Mouse (Mus musculus): ENCODE measurements around the gene Enoph1. TPM values are rescaled to one million over a fixed set of nuclear protein-coding genes. Genes with fewer than 3 reads are reported as not detected.

Gene Enoph1
- polyA plus RNA-seq, 1 experiment from 2014 or later, result 49.9 TPM

DNA sequence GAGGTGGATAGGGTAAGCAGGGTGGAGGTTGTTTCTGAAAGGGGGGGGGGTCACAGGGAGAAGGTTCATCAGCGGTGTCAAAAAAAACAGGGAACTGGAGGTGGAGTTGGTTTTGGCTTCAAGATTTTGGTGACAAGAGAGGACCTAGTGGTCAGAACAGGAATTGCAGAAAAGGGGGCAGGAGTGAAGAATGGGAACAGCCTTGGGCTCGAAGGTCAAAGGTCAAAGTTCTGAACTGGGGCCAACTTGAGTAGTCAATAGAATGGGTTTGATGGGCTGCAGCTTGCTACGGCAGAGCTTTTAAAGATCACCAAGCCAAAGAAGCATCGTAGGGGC lies 32.8 kb upstream of the Enoph1 start:
- Histone ChIP-seq H3K27me3 (ENCODE audit: control insufficient read depth, insufficient read depth, low read length) (no peaks in the 10 kb centered on the region), H3K4me3 (ENCODE audit: low read depth, low read length) (no peak overlapping the region), H3K4me1 (ENCODE audit: control insufficient read depth, insufficient read depth, low read length) (no peaks in the 10 kb centered on the region), H3K4me2 (ENCODE audit: low read depth, low read length) (no peak overlapping the region), H3K36me3 (ENCODE audit: control insufficient read depth, insufficient read depth, low read length) (no peaks in the 10 kb centered on the region), H3K9ac (replicated peaks; ENCODE audit: low read depth, low read length) (no peak overlapping the region), H3K9me3 (ENCODE audit: control insufficient read depth, low read length) (no peaks in the 10 kb centered on the region), H3K27ac (ENCODE audit: low read depth, low read length) (no peak overlapping the region)
- WGBS, result 75% methylated on average over 4 of the region's 4 CpGs
- no peak for ATAC-seq (ENCODE audit: low read depth)

DNA sequence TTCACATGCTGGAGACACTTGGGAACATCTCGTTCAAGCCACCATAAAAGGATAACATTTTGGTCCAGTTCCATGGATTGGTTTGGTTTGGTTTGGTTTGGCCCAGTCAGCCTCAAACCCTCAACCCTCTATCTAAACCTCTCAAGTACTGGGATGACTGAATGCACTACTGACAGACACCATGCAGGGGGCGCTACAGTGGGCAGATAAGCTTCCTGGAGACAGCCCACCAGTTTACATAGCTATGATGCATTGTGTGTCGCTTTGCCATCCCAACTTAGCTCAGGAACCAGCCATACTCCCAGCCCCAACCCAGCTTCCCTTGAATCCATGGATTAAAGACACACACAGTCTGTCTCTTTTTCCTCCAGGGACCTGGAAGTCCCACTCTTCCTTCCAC lies 31.3 kb upstream of the Enoph1 start:
- Histone ChIP-seq H3K27me3 (ENCODE audit: control insufficient read depth, insufficient read depth, low read length) (no peaks in the 10 kb centered on the region), H3K9me3 (ENCODE audit: control insufficient read depth, low read length) (no peaks in the 10 kb centered on the region), H3K27ac (ENCODE audit: low read depth, low read length) (no peak overlapping the region), H3K36me3 (ENCODE audit: control insufficient read depth, insufficient read depth, low read length) (no peaks in the 10 kb centered on the region), H3K4me2 (ENCODE audit: low read depth, low read length) (no peak overlapping the region), H3K4me3 (ENCODE audit: low read depth, low read length) (no peak overlapping the region), H3K4me1 (ENCODE audit: control insufficient read depth, insufficient read depth, low read length) (no peaks in the 10 kb centered on the region), H3K9ac (replicated peaks; ENCODE audit: low read depth, low read length) (no peak overlapping the region)
- no peak for ATAC-seq (ENCODE audit: low read depth)
- 69% methylated on average over 3 of the region's 3 CpGs for WGBS

DNA sequence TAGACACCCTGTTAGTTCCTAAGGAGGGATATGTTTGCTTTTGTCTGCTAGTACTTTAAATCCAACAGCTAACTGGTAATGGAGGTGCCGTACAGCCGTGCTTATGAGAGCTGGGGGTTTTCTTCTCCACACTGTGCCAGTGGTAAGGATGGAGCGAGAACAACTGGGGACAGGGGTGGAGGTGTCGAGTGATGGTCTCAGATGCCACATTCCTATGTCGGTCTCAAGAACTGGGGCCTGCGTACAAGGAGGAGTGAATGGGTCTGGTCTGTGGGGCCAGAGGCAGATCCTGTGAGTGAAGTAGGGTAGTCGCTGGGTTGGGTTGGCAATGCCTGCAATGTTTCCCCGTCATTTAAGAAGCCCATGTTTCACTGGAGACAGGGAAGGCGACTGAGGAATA lies 27.2 kb upstream of the Enoph1 start:
- WGBS, result 91% methylated on average over 9 of the region's 9 CpGs
- Histone ChIP-seq H3K27ac (ENCODE audit: low read depth, low read length) (no peak overlapping the region), H3K9me3 (ENCODE audit: control insufficient read depth, low read length) (no peaks in the 10 kb centered on the region), H3K4me3 (ENCODE audit: low read depth, low read length) (no peak overlapping the region), H3K9ac (replicated peaks; ENCODE audit: low read depth, low read length) (no peak overlapping the region), H3K27me3 (ENCODE audit: control insufficient read depth, insufficient read depth, low read length) (no peaks in the 10 kb centered on the region), H3K36me3 (ENCODE audit: control insufficient read depth, insufficient read depth, low read length) (no peaks in the 10 kb centered on the region), H3K4me1 (ENCODE audit: control insufficient read depth, insufficient read depth, low read length) (no peaks in the 10 kb centered on the region), H3K4me2 (ENCODE audit: low read depth, low read length) (no peak overlapping the region)
- ATAC-seq (ENCODE audit: low read depth), result no peak

GRCm38 (mm10) chr5:100020089-100020488 lies 19.7 kb upstream of the Enoph1 start:
- Histone ChIP-seq H3K27me3 (ENCODE audit: control insufficient read depth, insufficient read depth, low read length) (no peaks in the 10 kb centered on the region), H3K27ac (ENCODE audit: low read depth, low read length) (no peak overlapping the region), H3K4me3 (ENCODE audit: low read depth, low read length) (no peak overlapping the region), H3K36me3 (ENCODE audit: control insufficient read depth, insufficient read depth, low read length) (no peaks in the 10 kb centered on the region), H3K9me3 (ENCODE audit: control insufficient read depth, low read length) (no peaks in the 10 kb centered on the region), H3K9ac (replicated peaks; ENCODE audit: low read depth, low read length) (no peak overlapping the region), H3K4me1 (ENCODE audit: control insufficient read depth, insufficient read depth, low read length) (no peaks in the 10 kb centered on the region), H3K4me2 (ENCODE audit: low read depth, low read length) (no peak overlapping the region)
- no peak for ATAC-seq (ENCODE audit: low read depth)

DNA sequence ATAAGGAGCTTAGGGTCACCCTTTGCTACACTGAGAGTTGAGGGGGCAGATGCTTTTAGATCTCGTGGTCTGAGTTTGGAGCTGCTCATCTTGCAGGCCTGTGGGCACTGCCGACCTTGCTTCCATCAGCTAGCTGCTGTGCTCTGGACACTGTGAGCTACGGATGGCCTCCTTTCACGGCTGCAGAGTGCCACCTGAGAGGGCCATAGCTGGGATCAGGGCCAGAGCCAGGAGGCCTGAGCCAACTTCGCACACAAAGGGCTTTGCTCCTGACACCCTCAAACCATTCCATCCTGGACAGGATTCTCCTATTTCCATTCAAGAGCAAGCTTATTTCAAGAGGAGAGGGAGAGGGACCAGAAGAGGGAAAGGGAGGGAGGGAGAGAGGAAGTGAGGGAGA lies 15.4 kb upstream of the Enoph1 start:
- H3K9me3 ChIP-seq (ENCODE audit: control insufficient read depth, low read length), result no peaks in the 10 kb centered on the region
- no peak overlapping the region for H3K4me3 ChIP-seq (ENCODE audit: low read depth, low read length)
- no peaks in the 10 kb centered on the region for H3K27me3 ChIP-seq (ENCODE audit: control insufficient read depth, insufficient read depth, low read length)
- no peak for ATAC-seq (ENCODE audit: low read depth)
- H3K9ac ChIP-seq (replicated peaks; ENCODE audit: low read depth, low read length), result no peak overlapping the region
- no peak overlapping the region for H3K27ac ChIP-seq (ENCODE audit: low read depth, low read length)
- 80% methylated on average over 5 of the region's 5 CpGs for WGBS
- no peaks in the 10 kb centered on the region for H3K4me1 ChIP-seq (ENCODE audit: control insufficient read depth, insufficient read depth, low read length)
- no peaks in the 10 kb centered on the region for H3K36me3 ChIP-seq (ENCODE audit: control insufficient read depth, insufficient read depth, low read length)
- H3K4me2 ChIP-seq (ENCODE audit: low read depth, low read length), result no peak overlapping the region

- Histone ChIP-seq H3K9me3 (ENCODE audit: control insufficient read depth, low read length) (no peaks in the 10 kb centered on the region), H3K9ac (replicated peaks; ENCODE audit: low read depth, low read length) (no peak overlapping the region), H3K27me3 (ENCODE audit: control insufficient read depth, insufficient read depth, low read length) (no peaks in the 10 kb centered on the region), H3K4me3 (ENCODE audit: low read depth, low read length) (no peak overlapping the region), H3K27ac (ENCODE audit: low read depth, low read length) (no peak overlapping the region), H3K4me1 (ENCODE audit: control insufficient read depth, insufficient read depth, low read length) (no peaks in the 10 kb centered on the region; the same call in 1 of the 2 replicates), H3K36me3 (ENCODE audit: control insufficient read depth, insufficient read depth, low read length) (no peaks in the 10 kb centered on the region), H3K4me2 (ENCODE audit: low read depth, low read length) (no peak overlapping the region)
- no peak for ATAC-seq (ENCODE audit: low read depth)
- 81% methylated on average over 1 of the region's 1 CpGs for WGBS
These were observed 14.9 kb upstream of the Enoph1 start for GRCm38 (mm10) chr5:100024868-100025267.

DNA sequence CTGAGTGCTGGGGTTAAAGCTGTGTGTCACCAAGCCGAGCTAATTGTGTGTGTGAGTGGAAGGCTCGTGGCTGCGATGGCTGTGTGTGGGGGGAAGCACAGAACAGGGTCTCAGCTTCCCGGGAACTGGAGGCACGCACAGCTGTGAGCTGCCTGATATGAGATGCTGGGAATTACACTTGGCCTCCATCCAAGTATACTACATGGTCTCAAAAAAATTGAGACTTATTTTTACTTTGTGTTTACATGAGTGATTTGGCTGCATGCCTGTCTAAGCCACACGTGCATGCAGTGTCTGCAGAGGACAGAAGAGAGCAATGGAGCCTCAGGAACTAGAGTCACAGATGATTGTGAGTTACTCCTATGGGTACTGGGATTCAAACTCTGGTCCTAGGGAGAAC lies 9.7 kb upstream of the Enoph1 start:
- H3K27ac ChIP-seq (ENCODE audit: low read depth, low read length), result peak overlapping the region; percentile 28; the same call in 1 of the 2 replicates
- H3K4me1 ChIP-seq (ENCODE audit: control insufficient read depth, insufficient read depth, low read length), result no peaks in the 10 kb centered on the region; the same call in 1 of the 2 replicates
- WGBS, result 22% methylated on average over 6 of the region's 6 CpGs

GRCm38 (mm10) chr5:100032107-100032506 lies 7.7 kb upstream of the Enoph1 start:
- Histone ChIP-seq H3K4me1 (ENCODE audit: control insufficient read depth, insufficient read depth, low read length) (peaks cover 13% of the 10 kb centered on the region), H3K4me3 (ENCODE audit: low read depth, low read length) (no peak overlapping the region), H3K27me3 (ENCODE audit: control insufficient read depth, insufficient read depth, low read length) (no peaks in the 10 kb centered on the region), H3K27ac (ENCODE audit: low read depth, low read length) (no peak overlapping the region), H3K9me3 (ENCODE audit: control insufficient read depth, low read length) (no peaks in the 10 kb centered on the region), H3K4me2 (ENCODE audit: low read depth, low read length) (no peak overlapping the region), H3K9ac (replicated peaks; ENCODE audit: low read depth, low read length) (no peak overlapping the region), H3K36me3 (ENCODE audit: control insufficient read depth, insufficient read depth, low read length) (peaks cover 31% of the 10 kb centered on the region)
- 77% methylated on average over 2 of the region's 2 CpGs for WGBS
- no peak; the same call in 1 of the 2 replicates for ATAC-seq (ENCODE audit: low read depth)

More for the DNA sequence above, 9.7 kb upstream of the Enoph1 start:
- Histone ChIP-seq H3K9me3 (ENCODE audit: control insufficient read depth, low read length) (no peaks in the 10 kb centered on the region), H3K4me3 (ENCODE audit: low read depth, low read length) (no peak overlapping the region), H3K36me3 (ENCODE audit: control insufficient read depth, insufficient read depth, low read length) (peaks cover 24% of the 10 kb centered on the region), H3K27me3 (ENCODE audit: control insufficient read depth, insufficient read depth, low read length) (no peaks in the 10 kb centered on the region), H3K4me2 (ENCODE audit: low read depth, low read length) (no peak overlapping the region), H3K9ac (replicated peaks; ENCODE audit: low read depth, low read length) (no peak overlapping the region)
- peak; percentile 82 for ATAC-seq (ENCODE audit: low read depth)

GRCm38 (mm10) chr5:100032646-100033045 lies 7.1 kb upstream of the Enoph1 start:
- Histone ChIP-seq H3K4me2 (ENCODE audit: low read depth, low read length) (no peak overlapping the region), H3K27ac (ENCODE audit: low read depth, low read length) (no peak overlapping the region), H3K9ac (replicated peaks; ENCODE audit: low read depth, low read length) (no peak overlapping the region), H3K4me3 (ENCODE audit: low read depth, low read length) (no peak overlapping the region), H3K36me3 (ENCODE audit: control insufficient read depth, insufficient read depth, low read length) (peaks cover 33% of the 10 kb centered on the region), H3K27me3 (ENCODE audit: control insufficient read depth, insufficient read depth, low read length) (no peaks in the 10 kb centered on the region), H3K4me1 (ENCODE audit: control insufficient read depth, insufficient read depth, low read length) (peaks cover 17% of the 10 kb centered on the region), H3K9me3 (ENCODE audit: control insufficient read depth, low read length) (no peaks in the 10 kb centered on the region)
- no peak for ATAC-seq (ENCODE audit: low read depth)
- WGBS, result 68% methylated on average over 3 of the region's 3 CpGs

DNA sequence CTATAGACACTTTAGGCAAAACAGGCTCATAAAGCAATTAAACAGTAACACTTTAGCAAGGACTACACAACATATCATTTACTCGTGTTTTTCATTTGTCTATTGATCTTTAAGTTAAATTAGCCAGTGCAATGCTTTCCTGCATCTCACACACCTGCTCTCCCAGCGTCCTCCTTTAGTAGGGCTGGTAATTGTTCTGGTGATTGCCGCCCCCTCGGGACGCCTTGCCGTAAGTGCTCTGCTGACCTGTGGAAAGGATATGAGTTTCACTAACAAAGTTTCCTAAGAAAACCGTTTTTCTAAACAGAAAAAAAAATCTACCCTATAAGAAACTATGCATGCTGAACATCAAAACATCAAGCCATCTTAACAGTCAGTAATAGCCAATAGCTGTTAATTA lies 3.8 kb upstream of the Enoph1 start:
- WGBS, result 33% methylated on average over 7 of the region's 7 CpGs
- H3K9me3 ChIP-seq (ENCODE audit: control insufficient read depth, low read length), result no peaks in the 10 kb centered on the region
- H3K4me2 ChIP-seq (ENCODE audit: low read depth, low read length), result peak overlapping the region; percentile 92
- H3K9ac ChIP-seq (replicated peaks; ENCODE audit: low read depth, low read length), result no peak overlapping the region
- ATAC-seq (ENCODE audit: low read depth), result no peak
- peaks cover 20% of the 10 kb centered on the region; the same call in 1 of the 2 replicates for H3K4me1 ChIP-seq (ENCODE audit: control insufficient read depth, insufficient read depth, low read length)
- H3K4me3 ChIP-seq (ENCODE audit: low read depth, low read length), result no peak overlapping the region; the same call in 1 of the 2 replicates
- no peaks in the 10 kb centered on the region for H3K27me3 ChIP-seq (ENCODE audit: control insufficient read depth, insufficient read depth, low read length)
- H3K36me3 ChIP-seq (ENCODE audit: control insufficient read depth, insufficient read depth, low read length), result peaks cover 35% of the 10 kb centered on the region
- H3K27ac ChIP-seq (ENCODE audit: low read depth, low read length), result no peak overlapping the region

All from neural tube, embryonic 14.5 days (tissue).